Mouse (Mus musculus) heart, adult 2 months (tissue): ENCODE results near the gene Wdr18.

Source experiments
- CTCF ChIP-seq: fragments of 200-600 bp; IDR thresholded peaks from 2 replicates; pipeline ENCODE4 v1.8.1; 2022; ENCODE audit warnings: antibody characterized with exemption, mild to moderate bottlenecking, moderate library complexity
- POLR2A ChIP-seq: fragments of 200-500 bp; IDR thresholded peaks from 2 replicates; pipeline ENCODE4 v1.6.1; 2011; ENCODE audit warnings: mild to moderate bottlenecking, low read depth, low read length, control low read depth; ENCODE audit not compliant: insufficient read depth

DNA sequence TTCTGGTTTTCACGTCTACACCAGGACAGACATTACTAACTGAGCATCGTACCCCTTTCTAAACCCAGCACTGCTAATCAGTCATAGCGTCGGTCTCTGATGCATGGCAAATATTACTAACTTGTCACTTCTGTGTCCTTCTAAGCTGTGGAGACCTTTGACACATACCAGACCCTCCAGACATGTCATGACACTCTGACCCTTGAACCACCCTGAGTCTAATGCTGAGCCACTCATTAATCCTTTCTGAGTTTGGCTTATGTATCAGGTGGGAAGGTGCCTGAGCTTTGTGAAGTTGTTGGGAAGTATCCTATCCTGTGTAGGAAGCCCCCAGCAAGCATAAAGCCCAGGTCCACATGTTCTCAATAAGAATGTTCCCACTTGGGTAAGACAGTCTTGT, 10.1 kb upstream of the Wdr18 start:
- TF ChIP-seq CTCF (no peak), POLR2A (no peak)
